ENCODE assay signal across 16 mouse cellular contexts in genomic region chr6:124807366-124807765, GRCm38 (mm10). TPM values are rescaled to one million over a fixed set of nuclear protein-coding genes. Genes with fewer than 3 reads are reported as not detected.
DNase-seq lines count a peak whose midpoint lies in the region; ATAC-seq and TF ChIP-seq lines count a peak whose summit lies in the region.
"Had no signal": no experiment of that assay in that cellular context is flagged by ENCODE, and none has a peak within 500 bp of the region (broad histone marks: within the 10 kb centered on the region; RNA-seq: fewer than 3 reads in every experiment).

No protein-coding gene starts in this region.

- peak overlapping the region; percentile 7 to 96; a peak in 2 of 4 replicates for H3K27ac ChIP-seq in heart, embryonic 14.5 days (replicated peaks in 1 of 2; ENCODE audit: control insufficient read depth in 1 of 2, insufficient read depth in 1 of 2, low read depth in 2 of 2, low read length in 2 of 2)
- 0 out of 2 replicates have a peak overlapping the region, but pooled peaks have one; percentile 41 for H3K27ac ChIP-seq in intestine, postnatal 0 days (ENCODE audit: low read depth, low read length)

- ATAC-seq in heart, embryonic 14.5 days (ENCODE audit: insufficient number of reproducible peaks, insufficient read depth, low FRiP score, low read depth) = no peak
- ATAC-seq in intestine, postnatal 0 days = no peak
- no peak for ATAC-seq in erythroid progenitor cell, adult 5-6 weeks (replicated peaks; ENCODE audit: low FRiP score, poor library complexity, severe bottlenecking)

- H3K4me3 ChIP-seq in heart, embryonic 14.5 days (ENCODE audit: control insufficient read depth in 1 of 2, insufficient read depth in 1 of 2, low read depth in 1 of 2, low read length in 2 of 2) = no peak overlapping the region
- H3K4me3 ChIP-seq in intestine, postnatal 0 days (ENCODE audit: low read depth, low read length) = no peak overlapping the region
- H3K4me3 ChIP-seq: embryonic facial prominence, embryonic 12.5 days had no signal

- no peaks in the 10 kb centered on the region for H3K9me3 ChIP-seq in heart, embryonic 14.5 days (ENCODE audit: control insufficient read depth, low read length)
- H3K9me3 ChIP-seq in intestine, postnatal 0 days (ENCODE audit: control insufficient read depth) = no peaks in the 10 kb centered on the region
- H3K9me3 ChIP-seq: embryonic facial prominence, embryonic 12.5 days; hindbrain, embryonic 10.5 days; limb, embryonic 13.5 days had no signal

- no peak for TF ChIP-seq CTCF in intestine, postnatal 0 days (IDR thresholded peaks at IDR 0.05; ENCODE audit: low read depth)

- peak; percentile 28 for DNase-seq in cerebellum, adult 11-12 months
- DNase-seq in cerebellum, postnatal 4 days (ENCODE audit: low spot score in 2 of 2) = no peak
- DNase-seq in heart, adult 18-20 months = no peak
- peak; percentile 30 for DNase-seq in 3134 (ENCODE audit: extremely low read depth, insufficient read length, low spot score)
- DNase-seq in urinary bladder, adult 2 months (ENCODE audit: low spot score) = no peak
- DNase-seq: B cell, adult 2 months; kidney, adult 9 months; lung, postnatal 4 days; retina, postnatal 1 day had no signal

- peak overlapping the region; percentile 98; the same call in 1 of the 2 replicates for H3K4me2 ChIP-seq in heart, embryonic 14.5 days (ENCODE audit: low read length)
- no peak overlapping the region for H3K4me2 ChIP-seq in intestine, postnatal 0 days (replicated peaks; ENCODE audit: low read depth)

- H3K9ac ChIP-seq in heart, embryonic 14.5 days (ENCODE audit: low read length) = peak overlapping the region; percentile 30; the same call in 1 of the 2 replicates
- H3K9ac ChIP-seq in intestine, postnatal 0 days (ENCODE audit: low read depth, low read length) = no peak overlapping the region
- H3K9ac ChIP-seq: embryonic facial prominence, embryonic 12.5 days; limb, embryonic 13.5 days had no signal

- no peaks in the 10 kb centered on the region for H3K27me3 ChIP-seq in heart, embryonic 14.5 days (ENCODE audit: control insufficient read depth, insufficient read depth, low read length)
- no peaks in the 10 kb centered on the region for H3K27me3 ChIP-seq in intestine, postnatal 0 days (replicated peaks; ENCODE audit: control insufficient read depth, insufficient read depth, low read length)
- H3K27me3 ChIP-seq: embryonic facial prominence, embryonic 12.5 days; limb, embryonic 13.5 days had no signal

- peaks cover 20 to 49% of the 10 kb centered on the region in 2 experiments for H3K4me1 ChIP-seq in heart, embryonic 14.5 days (ENCODE audit: control insufficient read depth in 2 of 2, insufficient read depth in 2 of 2, low read length in 2 of 2)
- peaks cover 9% of the 10 kb centered on the region; the same call in 1 of the 2 replicates for H3K4me1 ChIP-seq in intestine, postnatal 0 days (replicated peaks; ENCODE audit: control insufficient read depth, insufficient read depth, low read length)

- WGBS in heart, embryonic 14.5 days = 47% methylated on average over 4 of the region's 4 CpGs
- WGBS in intestine, postnatal 0 days = 83% methylated on average over 4 of the region's 4 CpGs

- H3K36me3 ChIP-seq in heart, embryonic 14.5 days (ENCODE audit: control insufficient read depth, insufficient read depth, low read length) = peaks cover 26% of the 10 kb centered on the region
- H3K36me3 ChIP-seq in intestine, postnatal 0 days (ENCODE audit: control insufficient read depth, insufficient read depth) = peaks cover 26% of the 10 kb centered on the region; the same call in 1 of the 2 replicates

RNA-seq across cellular contexts. Expression of gene Spsb2, which starts 1.1 kb away (rescaled TPM):
- 4.0 and 5.7 TPM in 2 replicates for polyA plus RNA-seq in heart, embryonic 14.5 days (2014; fragmentation: Nextera tagmentation; extraction: Ambion mirVana)
- total RNA-seq in heart, adult 18-20 months (2021) = 1 to 10 TPM; 2.7 to 3.0 TPM
- polyA plus RNA-seq in intestine, postnatal 0 days (2015; fragmentation: Nextera tagmentation; extraction: Ambion mirVana) = 57.7 and 69.5 TPM in 2 replicates
- total RNA-seq in erythroid progenitor cell, adult 5-6 weeks (2015; ENCODE audit: low replicate concordance) = 3.4 and 9.7 TPM in 2 replicates
- total RNA-seq in erythroid progenitor cell, adult 5-6 weeks (2017; ENCODE audit: low replicate concordance) = 7.6 and 8.2 TPM in 2 replicates
- 22.3 and 24.4 TPM in 2 replicates for polyA plus RNA-seq in urinary bladder, adult 2 months (2012; rRNA removed)

RNA-seq across cellular contexts. Expression of gene Tpi1, which starts 6.7 kb away (rescaled TPM):
- polyA plus RNA-seq in heart, embryonic 14.5 days (2014; fragmentation: Nextera tagmentation; extraction: Ambion mirVana) = 1,486 and 1,545 TPM in 2 replicates
- 1,000 to 10,000 TPM in 1 of 2 experiments, 100 to 1,000 TPM in 1; 897 to 1,017 TPM for total RNA-seq in heart, adult 18-20 months (2021)
- polyA plus RNA-seq in intestine, postnatal 0 days (2015; fragmentation: Nextera tagmentation; extraction: Ambion mirVana) = 489 and 537 TPM in 2 replicates
- 19.1 and 64.1 TPM in 2 replicates for total RNA-seq in erythroid progenitor cell, adult 5-6 weeks (2015; ENCODE audit: low replicate concordance)
- total RNA-seq in erythroid progenitor cell, adult 5-6 weeks (2017; ENCODE audit: low replicate concordance) = 17.7 and 17.9 TPM in 2 replicates
- 322 and 324 TPM in 2 replicates for polyA plus RNA-seq in urinary bladder, adult 2 months (2012; rRNA removed)

RNA-seq across cellular contexts. Expression of gene Usp5, which starts 21.9 kb away (rescaled TPM):
- 78.9 and 85.9 TPM in 2 replicates for polyA plus RNA-seq in heart, embryonic 14.5 days (2014; fragmentation: Nextera tagmentation; extraction: Ambion mirVana)
- 10 to 100 TPM; 74.6 to 78.6 TPM for total RNA-seq in heart, adult 18-20 months (2021)
- polyA plus RNA-seq in intestine, postnatal 0 days (2015; fragmentation: Nextera tagmentation; extraction: Ambion mirVana) = 44.8 and 45.0 TPM in 2 replicates
- total RNA-seq in erythroid progenitor cell, adult 5-6 weeks (2015; ENCODE audit: low replicate concordance) = 35.6 and 60.5 TPM in 2 replicates
- total RNA-seq in erythroid progenitor cell, adult 5-6 weeks (2017; ENCODE audit: low replicate concordance) = 41.2 and 53.1 TPM in 2 replicates
- polyA plus RNA-seq in urinary bladder, adult 2 months (2012; rRNA removed) = 68.8 and 73.6 TPM in 2 replicates

RNA-seq across cellular contexts. Expression of gene Cdca3, which starts 22.0 kb away (rescaled TPM):
- polyA plus RNA-seq in heart, embryonic 14.5 days (2014; fragmentation: Nextera tagmentation; extraction: Ambion mirVana) = 126 and 139 TPM in 2 replicates
- under 1 TPM; 0.54 to 0.55 TPM for total RNA-seq in heart, adult 18-20 months (2021)
- polyA plus RNA-seq in intestine, postnatal 0 days (2015; fragmentation: Nextera tagmentation; extraction: Ambion mirVana) = 45.4 and 57.4 TPM in 2 replicates
- 529 and 565 TPM in 2 replicates for total RNA-seq in erythroid progenitor cell, adult 5-6 weeks (2015; ENCODE audit: low replicate concordance)
- 409 and 459 TPM in 2 replicates for total RNA-seq in erythroid progenitor cell, adult 5-6 weeks (2017; ENCODE audit: low replicate concordance)
- polyA plus RNA-seq in urinary bladder, adult 2 months (2012; rRNA removed) = 5.0 and 5.5 TPM in 2 replicates

RNA-seq across cellular contexts. Expression of gene Lrrc23, which starts 27.8 kb away (rescaled TPM):
- not detected in 2 replicates for polyA plus RNA-seq in heart, embryonic 14.5 days (2014; fragmentation: Nextera tagmentation; extraction: Ambion mirVana)
- under 1 TPM; 0.55 to 0.82 TPM for total RNA-seq in heart, adult 18-20 months (2021)
- polyA plus RNA-seq in intestine, postnatal 0 days (2015; fragmentation: Nextera tagmentation; extraction: Ambion mirVana) = 0.21 TPM in 1 of 2 replicates, not detected in the other
- not detected in 2 replicates for total RNA-seq in erythroid progenitor cell, adult 5-6 weeks (2015; ENCODE audit: low replicate concordance)
- total RNA-seq in erythroid progenitor cell, adult 5-6 weeks (2017; ENCODE audit: low replicate concordance) = not detected in 2 replicates
- polyA plus RNA-seq in urinary bladder, adult 2 months (2012; rRNA removed) = 1.2 and 1.4 TPM in 2 replicates
- total RNA-seq: MEL had no signal

Comparison
In these comparisons a context has a peak if more than half of its experiments do, and no peak if none do; other contexts are left out.
1. DNase-seq: peak in cerebellum, adult 11-12 months (single experiment) and 3134 (single experiment); none in cerebellum, postnatal 4 days (0 of 2), heart, adult 18-20 months (0 of 2) and urinary bladder, adult 2 months (single experiment).